Mouse (Mus musculus): ENCODE measurements at regions not wholly inside any gene's neighbourhood (a gene's known extent, or its start where the extent isn't known, plus 50 kb on each side); places are given as distances from the start of the nearest gene placed in this dataset.

DNA sequence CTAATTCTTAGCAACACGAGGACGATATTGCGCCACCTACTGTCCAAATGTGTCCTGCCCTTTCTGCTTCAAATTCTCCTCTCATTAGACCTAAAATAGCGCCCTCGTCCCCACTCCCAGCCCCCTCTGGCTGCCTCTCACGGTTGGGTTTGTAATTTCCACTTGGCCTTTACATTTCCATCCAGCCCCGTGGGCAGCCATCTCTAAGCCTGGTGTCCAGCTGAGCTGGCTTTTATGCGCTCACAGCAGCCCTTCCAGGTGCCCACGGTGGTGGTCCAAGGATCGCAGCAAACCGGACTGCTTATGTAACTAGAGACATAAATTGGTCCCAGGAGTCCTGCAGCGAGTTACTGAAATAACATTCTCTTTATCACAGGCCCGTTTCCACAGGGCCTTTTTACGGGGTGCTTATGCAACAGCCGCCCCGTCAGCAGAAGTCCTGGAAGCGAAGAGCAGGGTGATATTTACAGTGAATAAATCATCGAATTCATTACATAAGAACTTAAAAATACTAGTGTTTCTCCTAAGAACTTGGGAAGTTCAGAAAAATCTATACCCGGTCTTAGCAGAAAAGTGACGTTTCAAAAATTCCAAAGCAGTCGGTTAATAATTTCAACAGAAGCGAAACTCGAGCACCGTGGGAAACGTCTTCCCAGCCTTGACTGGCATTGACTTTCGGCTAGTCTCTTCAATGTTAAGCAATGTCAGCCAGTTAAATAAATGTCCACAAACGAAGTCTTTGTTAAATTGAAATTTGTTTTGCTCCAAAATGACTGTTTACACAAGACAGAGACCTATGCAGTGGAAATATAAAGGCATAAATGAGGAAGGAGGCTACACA is 57.3 kb upstream of the Cpsf6 start:
- TF ChIP-seq CTCF (IDR thresholded peaks at IDR 0.05; ENCODE audit: low read depth), result peak; percentile 74
- TF ChIP-seq EP300 (optimal IDR thresholded peaks at IDR 0.05), result no peak
